Mouse (Mus musculus) Patski (cell line): ENCODE results near the gene Car11. TPM values are rescaled to one million over a fixed set of nuclear protein-coding genes. Genes with fewer than 3 reads are reported as not detected.

ENCODE experiments used
- ATAC-seq: fragments of 100-300 bp; one replicate; pipeline ENCODE4 v1.8.0; 2021
- CTCF ChIA-PET: fragments of 350-600 bp; sonication (Branson Sonifier 250); formaldehyde crosslinking; loops from one replicate; lab custom pipeline; 2022; ENCODE audit warnings: inconsistent platforms; lab: Charles Lee
- POLR2A ChIA-PET: fragments of 350-600 bp; sonication (Branson Sonifier 250); formaldehyde crosslinking; loops from one replicate; lab custom pipeline; 2022; ENCODE audit warnings: antibody characterized with exemption, inconsistent platforms; lab: Charles Lee
- DNase-seq: peaks from one replicate; pipeline ENCODE4 v3.0.0-alpha.2; 2011; ENCODE audit warnings: low read depth, low spot score
- H3K27me3 ChIP-seq: fragments of 371-371 bp; one replicate; pipeline ENCODE4 v1.5.1; 2021
- CTCF ChIP-seq: fragments of 100-300 bp; IDR thresholded peaks from one replicate; pipeline ENCODE4 v1.5.1; 2021
- in situ Hi-C: fragments of 300-500 bp; cut with MboI; formaldehyde crosslinking; loops from 3 replicates; pipeline ENCODE4 v1.11.1; 2018; ENCODE audit warnings: low pct_unique_long_range_greater_than_20kb, mixed read lengths
- polyA plus RNA-seq: library from polyadenylated mRNA; unstranded; gene quantifications from one replicate; pipeline ENCODE4 v1.2.3, GENCODE M21; 2021

The Car11 gene
- polyA plus RNA-seq, 1 experiment from 2014 or later, result 43.7 TPM

- no peaks in the 10 kb centered on the region for H3K27me3 ChIP-seq
- in situ Hi-C loops, result no loop called here
- CTCF ChIA-PET, result interaction anchor here (1.5 to 4.6 kb wide), 2 partner anchors 10 to 57 kb away, joined by 7 to 29 read pairs; no protein-coding TSS in a partner anchor
- POLR2A ChIA-PET, result interaction anchor here (1.2 kb wide), 1 partner anchor 9 kb away, joined by 3 read pairs; no protein-coding TSS in a partner anchor
- TF ChIP-seq CTCF, result no peak
- ATAC-seq (peak; percentile 39), DNase-seq (peak; percentile 44)
Measured at GRCm38 (mm10) chr7:45744387-45744786, 44.7 kb downstream of the Car11 start.

- TF ChIP-seq CTCF, result peak; percentile 76
- in situ Hi-C loops, result no loop called here
- DNase-seq (no peak), ATAC-seq (no peak)
- H3K27me3 ChIP-seq, result no peaks in the 10 kb centered on the region
- CTCF ChIA-PET, result interaction anchor here (0.8 to 4.6 kb wide), 5 partner anchors 23 to 263 kb away, joined by 3 to 29 read pairs (median 3); no protein-coding TSS in a partner anchor
- POLR2A ChIA-PET, result no interaction called here
Measured at GRCm38 (mm10) chr7:45746518-45746917, 46.9 kb downstream of the Car11 start.

DNA sequence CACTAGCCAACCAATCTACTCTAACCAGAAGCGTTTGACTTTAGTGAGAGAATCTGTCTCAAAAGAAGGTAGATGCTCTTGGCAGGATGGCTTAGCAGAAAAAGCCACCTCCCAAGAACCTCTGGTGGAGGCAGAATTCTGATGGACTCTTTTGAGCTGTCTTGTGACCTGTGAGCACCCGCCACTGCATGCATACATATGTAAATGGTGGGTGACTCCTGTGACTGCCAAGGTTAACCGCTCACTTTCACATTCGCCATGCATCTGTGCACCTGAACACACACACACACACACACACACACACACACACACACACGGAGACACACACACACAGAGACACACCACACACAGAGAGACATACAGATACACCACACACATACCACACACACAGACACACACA lies 47.8 kb downstream of the Car11 start:
- DNase-seq (no peak), ATAC-seq (no peak)
- no peak for TF ChIP-seq CTCF
- CTCF ChIA-PET, result interaction anchor here (0.8 to 4.6 kb wide), 3 partner anchors 38 to 187 kb away, joined by 3 to 29 read pairs (median 3); no protein-coding TSS in a partner anchor
- POLR2A ChIA-PET, result no interaction called here
- H3K27me3 ChIP-seq, result no peaks in the 10 kb centered on the region
- in situ Hi-C loops, result no loop called here

DNA sequence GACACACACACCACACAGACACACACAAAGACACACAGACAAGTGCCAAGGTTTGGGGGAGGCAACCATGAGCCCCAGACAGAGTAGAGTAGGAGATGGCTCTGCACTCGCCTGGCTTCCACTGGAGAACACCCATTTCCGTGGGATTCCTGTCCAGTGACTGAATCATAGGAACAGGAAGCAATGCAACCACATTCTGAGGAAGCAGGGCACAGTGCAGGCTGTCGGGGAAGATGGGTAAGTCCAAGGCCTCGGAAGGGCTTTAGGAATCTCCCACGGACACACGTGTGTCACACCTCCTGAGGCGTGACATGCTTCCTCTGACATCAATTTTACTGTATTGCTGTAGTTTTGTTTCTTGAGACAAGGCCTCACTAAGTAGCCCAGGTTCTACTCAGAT lies 48.5 kb downstream of the Car11 start:
- ATAC-seq (no peak), DNase-seq (no peak)
- in situ Hi-C loops, result no loop called here
- no peaks in the 10 kb centered on the region for H3K27me3 ChIP-seq
- TF ChIP-seq CTCF, result no peak
- ChIA-PET CTCF (interaction anchor here (1.4 to 4.6 kb wide), 2 partner anchors 9 to 53 kb away, joined by 4 to 29 read pairs; no protein-coding TSS in a partner anchor), POLR2A (no interaction called here)

DNA sequence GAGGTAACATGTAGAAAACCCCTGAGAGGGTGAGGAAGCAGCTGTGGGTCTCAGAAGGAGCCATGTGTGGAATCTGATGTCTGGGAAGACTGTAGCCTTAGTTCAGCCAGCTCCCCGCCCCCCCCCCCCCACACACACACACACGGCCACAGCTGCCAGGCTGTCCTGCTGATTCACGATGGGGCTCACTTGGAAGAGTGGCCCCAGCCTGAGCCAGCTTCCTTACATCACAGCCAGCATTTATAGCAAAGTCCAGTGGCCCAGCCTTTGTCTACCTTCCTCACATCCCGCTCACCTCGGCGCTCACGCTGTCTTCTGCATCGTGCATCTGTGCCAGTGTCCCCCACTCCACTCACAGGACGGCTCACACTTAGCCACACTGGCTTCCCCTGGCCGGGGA lies 49.8 kb downstream of the Car11 start:
- in situ Hi-C loops, result no loop called here
- ChIA-PET CTCF (interaction anchor here (1.4 to 1.9 kb wide), 2 partner anchors 10 to 52 kb away, joined by 4 to 5 read pairs; no protein-coding TSS in a partner anchor), POLR2A (no interaction called here)
- ATAC-seq (no peak), DNase-seq (no peak)
- no peak for TF ChIP-seq CTCF
- H3K27me3 ChIP-seq, result no peaks in the 10 kb centered on the region

DNA sequence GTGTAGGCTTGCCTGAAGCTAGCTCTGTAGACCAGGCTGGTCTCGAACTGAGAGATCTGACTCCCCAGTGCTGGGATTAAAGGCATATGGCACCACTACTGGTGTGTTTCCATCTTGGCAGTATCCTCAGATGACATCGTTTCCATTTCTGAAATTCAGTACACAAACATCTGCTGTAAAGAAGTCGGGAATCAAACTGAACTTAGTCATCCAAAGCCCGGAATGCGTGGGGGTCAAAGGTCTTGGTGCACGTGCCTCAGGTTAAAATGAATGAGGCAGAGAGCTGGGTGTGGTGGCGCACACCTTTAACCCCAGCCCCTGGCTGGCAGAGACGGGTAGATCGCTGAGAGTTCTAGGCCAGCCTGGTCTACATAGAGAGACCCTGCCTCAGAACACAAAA lies 50.5 kb downstream of the Car11 start:
- DNase-seq, result no peak
- in situ Hi-C loops, result no loop called here

More for the DNA sequence above, 50.5 kb downstream of the Car11 start:
- CTCF ChIA-PET, result interaction anchor here (0.7 to 1.9 kb wide), 2 partner anchors 11 to 51 kb away, joined by 3 to 5 read pairs; no protein-coding TSS in a partner anchor
- H3K27me3 ChIP-seq, result no peaks in the 10 kb centered on the region
- POLR2A ChIA-PET, result no interaction called here
- ATAC-seq, result no peak
- no peak for TF ChIP-seq CTCF

Other genes with a start within 250 kb of the Car11 start
- gene Ftl1, start 240.0 kb upstream of the Car11 start, polyA plus RNA-seq, result 15.6 TPM
- 201 TPM for gene Bax, start 232.9 kb upstream of the Car11 start, polyA plus RNA-seq
- gene Tulp2, start 218.0 kb upstream of the Car11 start, polyA plus RNA-seq, result 0.47 TPM
- not detected for gene Gm45808, start 213.0 kb upstream of the Car11 start, polyA plus RNA-seq
- gene Dhdh, start 211.0 kb upstream of the Car11 start, polyA plus RNA-seq, result 0.06 TPM
- gene Nucb1, start 189.4 kb upstream of the Car11 start, polyA plus RNA-seq, result 506 TPM
- 123 TPM for gene Ppp1r15a, start 173.6 kb upstream of the Car11 start, polyA plus RNA-seq
- 2.2 TPM for gene Plekha4, start 173.5 kb upstream of the Car11 start, polyA plus RNA-seq
- 1.6 TPM for gene Hsd17b14, start 144.9 kb upstream of the Car11 start, polyA plus RNA-seq
- gene Bcat2, start 129.7 kb upstream of the Car11 start, polyA plus RNA-seq, result 57.2 TPM
- 0.14 TPM for gene Fgf21, start 84.4 kb upstream of the Car11 start, polyA plus RNA-seq
- gene Fut1, start 82.6 kb upstream of the Car11 start, polyA plus RNA-seq, result 0.91 TPM
- gene Izumo1, start 78.0 kb upstream of the Car11 start, polyA plus RNA-seq, result 0.12 TPM
- gene Rasip1, start 72.4 kb upstream of the Car11 start, polyA plus RNA-seq, result 1.6 TPM
- 0.40 TPM for gene Mamstr, start 59.9 kb upstream of the Car11 start, polyA plus RNA-seq
- gene Fut2, start 33.4 kb upstream of the Car11 start, polyA plus RNA-seq, result 0.23 TPM
- gene Ntn5, start 15.8 kb upstream of the Car11 start, polyA plus RNA-seq, result 2.3 TPM
- gene Sec1, start 5.4 kb upstream of the Car11 start, polyA plus RNA-seq, result 4.4 TPM
- gene Dbp, start 5.2 kb downstream of the Car11 start, polyA plus RNA-seq, result 73.2 TPM
- 807 TPM for gene Rpl18, start 15.6 kb downstream of the Car11 start, polyA plus RNA-seq
- 28.0 TPM for gene Sphk2, start 18.2 kb downstream of the Car11 start, polyA plus RNA-seq
- gene Fam83e, start 21.4 kb downstream of the Car11 start, polyA plus RNA-seq, result 0.04 TPM
- not detected for gene Spaca4, start 26.0 kb downstream of the Car11 start, polyA plus RNA-seq
- 12.0 TPM for gene Lmtk3, start 83.9 kb downstream of the Car11 start, polyA plus RNA-seq
- gene Sult2b1, start 84.8 kb downstream of the Car11 start, polyA plus RNA-seq, result 1.4 TPM
- 149 TPM for gene Cyth2, start 114.7 kb downstream of the Car11 start, polyA plus RNA-seq
- 16.6 TPM for gene Kcnj14, start 124.9 kb downstream of the Car11 start, polyA plus RNA-seq
- 32.6 TPM for gene Grwd1, start 131.1 kb downstream of the Car11 start, polyA plus RNA-seq
- 234 TPM for gene Kdelr1, start 172.9 kb downstream of the Car11 start, polyA plus RNA-seq
- 1.9 TPM for gene Grin2d, start 178.5 kb downstream of the Car11 start, polyA plus RNA-seq
- 0.63 TPM for gene Syngr4, start 196.9 kb downstream of the Car11 start, polyA plus RNA-seq
- gene Tmem143, start 197.1 kb downstream of the Car11 start, polyA plus RNA-seq, result 34.7 TPM
- 26.7 TPM for gene Emp3, start 221.6 kb downstream of the Car11 start, polyA plus RNA-seq
- gene Ccdc114, start 224.2 kb downstream of the Car11 start, polyA plus RNA-seq, result 0.64 TPM